Mouse (Mus musculus): ENCODE data around the gene Zfp664.

Gene Zfp664

GRCm38 (mm10) chr5:124901675-124902074, 39.2 kb downstream of the Zfp664 start:
- Histone ChIP-seq H3K27me3 (ENCODE audit: insufficient read depth, low read length) (peaks cover 5% of the 10 kb centered on the region; the same call in 1 of the 2 replicates), H3K36me3 (ENCODE audit: insufficient read depth, low read length) (no peaks in the 10 kb centered on the region), H3K9me3 (ENCODE audit: low read length) (no peaks in the 10 kb centered on the region), H3K4me1 (replicated peaks; ENCODE audit: low read depth, low read length) (peaks cover 22% of the 10 kb centered on the region), H3K4me3 (replicated peaks; ENCODE audit: low read length) (no peak overlapping the region)
- no peak for TF ChIP-seq NANOG (IDR thresholded peaks at IDR 0.05; ENCODE audit: borderline replicate concordance, low read length)
- no peak for TF ChIP-seq POU5F1 (IDR thresholded peaks at IDR 0.05; ENCODE audit: borderline replicate concordance, low read length)
- TF ChIP-seq CTCF (conservative IDR thresholded peaks at IDR 0.05; ENCODE audit: low read length): no peak

GRCm38 (mm10) chr5:124902195-124902594, 39.7 kb downstream of the Zfp664 start:
- Histone ChIP-seq H3K4me1 (replicated peaks; ENCODE audit: low read depth, low read length) (peaks cover 27% of the 10 kb centered on the region), H3K27me3 (ENCODE audit: insufficient read depth, low read length) (peaks cover 5% of the 10 kb centered on the region; the same call in 1 of the 2 replicates), H3K9me3 (ENCODE audit: low read length) (no peaks in the 10 kb centered on the region), H3K36me3 (ENCODE audit: insufficient read depth, low read length) (no peaks in the 10 kb centered on the region), H3K4me3 (replicated peaks; ENCODE audit: low read length) (no peak overlapping the region)
- TF ChIP-seq POU5F1 (IDR thresholded peaks at IDR 0.05; ENCODE audit: borderline replicate concordance, low read length): no peak
- TF ChIP-seq NANOG (IDR thresholded peaks at IDR 0.05; ENCODE audit: borderline replicate concordance, low read length): no peak
- no peak for TF ChIP-seq CTCF (conservative IDR thresholded peaks at IDR 0.05; ENCODE audit: low read length)

GRCm38 (mm10) chr5:124903852-124904251, 41.4 kb downstream of the Zfp664 start:
- no peaks in the 10 kb centered on the region for H3K36me3 ChIP-seq (ENCODE audit: insufficient read depth, low read length)
- H3K9me3 ChIP-seq (ENCODE audit: low read length): no peaks in the 10 kb centered on the region
- H3K4me1 ChIP-seq (replicated peaks; ENCODE audit: low read depth, low read length): peaks cover 31% of the 10 kb centered on the region
- H3K4me3 ChIP-seq (replicated peaks; ENCODE audit: low read length): no peak overlapping the region
- TF ChIP-seq CTCF (conservative IDR thresholded peaks at IDR 0.05; ENCODE audit: low read length) (no peak), POU5F1 (IDR thresholded peaks at IDR 0.05; ENCODE audit: borderline replicate concordance, low read length) (no peak)
- H3K27me3 ChIP-seq (ENCODE audit: insufficient read depth, low read length): no peaks in the 10 kb centered on the region

- Histone ChIP-seq H3K4me1 (replicated peaks; ENCODE audit: low read depth, low read length) (peaks cover 20% of the 10 kb centered on the region), H3K4me3 (replicated peaks; ENCODE audit: low read length) (no peak overlapping the region), H3K9me3 (ENCODE audit: low read length) (no peaks in the 10 kb centered on the region), H3K27me3 (ENCODE audit: insufficient read depth, low read length) (no peaks in the 10 kb centered on the region), H3K36me3 (ENCODE audit: insufficient read depth, low read length) (no peaks in the 10 kb centered on the region)
- no peak for TF ChIP-seq CTCF (conservative IDR thresholded peaks at IDR 0.05; ENCODE audit: low read length)
- TF ChIP-seq NANOG (IDR thresholded peaks at IDR 0.05; ENCODE audit: borderline replicate concordance, low read length): no peak
- no peak for TF ChIP-seq POU5F1 (IDR thresholded peaks at IDR 0.05; ENCODE audit: borderline replicate concordance, low read length)
Observed at GRCm38 (mm10) chr5:124906890-124907289, 44.4 kb downstream of the Zfp664 start.

- H3K4me1 ChIP-seq (replicated peaks; ENCODE audit: low read depth, low read length): peaks cover 38% of the 10 kb centered on the region
- peak; percentile 88 for TF ChIP-seq CTCF (conservative IDR thresholded peaks at IDR 0.05; ENCODE audit: low read length)
- no peak for TF ChIP-seq POU5F1 (IDR thresholded peaks at IDR 0.05; ENCODE audit: borderline replicate concordance, low read length)
- no peaks in the 10 kb centered on the region for H3K36me3 ChIP-seq (ENCODE audit: insufficient read depth, low read length)
- peak overlapping the region; percentile 62 for H3K4me3 ChIP-seq (replicated peaks; ENCODE audit: low read length)
- H3K27me3 ChIP-seq (ENCODE audit: insufficient read depth, low read length): peaks cover 10% of the 10 kb centered on the region
- no peaks in the 10 kb centered on the region for H3K9me3 ChIP-seq (ENCODE audit: low read length)
Observed at GRCm38 (mm10) chr5:124908860-124909259, 46.4 kb downstream of the Zfp664 start.

- TF ChIP-seq CTCF (conservative IDR thresholded peaks at IDR 0.05; ENCODE audit: low read length) (no peak), NANOG (IDR thresholded peaks at IDR 0.05; ENCODE audit: borderline replicate concordance, low read length) (no peak), POU5F1 (IDR thresholded peaks at IDR 0.05; ENCODE audit: borderline replicate concordance, low read length) (no peak)
- no peak overlapping the region for H3K4me3 ChIP-seq (replicated peaks; ENCODE audit: low read length)
- H3K27me3 ChIP-seq (ENCODE audit: insufficient read depth, low read length): peaks cover 33% of the 10 kb centered on the region
- no peaks in the 10 kb centered on the region for H3K9me3 ChIP-seq (ENCODE audit: low read length)
- H3K4me1 ChIP-seq (replicated peaks; ENCODE audit: low read depth, low read length): peaks cover 42% of the 10 kb centered on the region
- H3K36me3 ChIP-seq (ENCODE audit: insufficient read depth, low read length): no peaks in the 10 kb centered on the region
Observed at GRCm38 (mm10) chr5:124912276-124912675, 49.8 kb downstream of the Zfp664 start.

GRCm38 (mm10) chr5:124912946-124913933, 50.7 kb downstream of the Zfp664 start:
- no peak for TF ChIP-seq NANOG (IDR thresholded peaks at IDR 0.05; ENCODE audit: borderline replicate concordance, low read length)
- TF ChIP-seq POU5F1 (IDR thresholded peaks at IDR 0.05; ENCODE audit: borderline replicate concordance, low read length): no peak
- TF ChIP-seq CTCF (conservative IDR thresholded peaks at IDR 0.05; ENCODE audit: low read length): no peak
- Histone ChIP-seq H3K27me3 (ENCODE audit: insufficient read depth, low read length) (peaks cover 37% of the 10 kb centered on the region), H3K4me3 (replicated peaks; ENCODE audit: low read length) (0 out of 2 replicates have a peak overlapping the region, but pooled peaks have one; percentile 8), H3K9me3 (ENCODE audit: low read length) (peaks cover 1% of the 10 kb centered on the region), H3K36me3 (ENCODE audit: insufficient read depth, low read length) (no peaks in the 10 kb centered on the region), H3K4me1 (replicated peaks; ENCODE audit: low read depth, low read length) (peaks cover 42% of the 10 kb centered on the region)

- Histone ChIP-seq H3K4me1 (replicated peaks; ENCODE audit: low read depth, low read length) (peaks cover 43% of the 10 kb centered on the region), H3K9me3 (ENCODE audit: low read length) (peaks cover 14% of the 10 kb centered on the region), H3K27me3 (ENCODE audit: insufficient read depth, low read length) (peaks cover 19% of the 10 kb centered on the region), H3K4me3 (replicated peaks; ENCODE audit: low read length) (no peak overlapping the region), H3K36me3 (ENCODE audit: insufficient read depth, low read length) (no peaks in the 10 kb centered on the region)
- no peak for TF ChIP-seq NANOG (IDR thresholded peaks at IDR 0.05; ENCODE audit: borderline replicate concordance, low read length)
- TF ChIP-seq CTCF (conservative IDR thresholded peaks at IDR 0.05; ENCODE audit: low read length): no peak
- TF ChIP-seq POU5F1 (IDR thresholded peaks at IDR 0.05; ENCODE audit: borderline replicate concordance, low read length): no peak
Observed at GRCm38 (mm10) chr5:124919798-124920197, 57.3 kb downstream of the Zfp664 start.
